In genomic region chr4:155490990-155491504, GRCm38 (mm10) we compare ENCODE assay signal across 8 mouse cellular contexts. TPM values are rescaled to one million over a fixed set of nuclear protein-coding genes. Genes with fewer than 3 reads are reported as not detected.
DNase-seq lines count a peak whose midpoint lies in the region; ATAC-seq and TF ChIP-seq lines count a peak whose summit lies in the region.

Gene Gnb1 (plus strand): TSS chr4:155491361.

- DNase-seq in cerebellum, adult 11 months, result peak; percentile 93
- peak; percentile 83 for DNase-seq in heart, postnatal 25 days (ENCODE audit: low spot score)
- DNase-seq in layer of hippocampus, adult 18-20 months (ENCODE audit: low spot score in 2 of 2), result peak; percentile 85 to 95
- DNase-seq in lung, adult 2 months, result peak; percentile 94
- peak; percentile 76 to 82 for DNase-seq in thymus, adult 18-20 months

- H3K4me3 ChIP-seq in ES-Bruce4 (ENCODE audit: low read depth, low read length), result peak within 1 kb of the TSS; percentile 99
- peak within 1 kb of the TSS; percentile 98 for H3K4me3 ChIP-seq in forebrain, embryonic 15.5 days
- H3K4me3 ChIP-seq in lung, adult 2 months (replicated peaks; ENCODE audit: extremely low read depth, low read depth, low read length), result peak within 1 kb of the TSS; percentile 77

- no peak for TF ChIP-seq CTCF in ES-Bruce4 (IDR thresholded peaks at IDR 0.05; ENCODE audit: low read depth, low read length)
- TF ChIP-seq CTCF in lung, adult 2 months (IDR thresholded peaks at IDR 0.05; ENCODE audit: insufficient read depth, low read length), result no peak

- no peak for TF ChIP-seq POLR2A in ES-Bruce4 (IDR thresholded peaks at IDR 0.05; ENCODE audit: insufficient read depth, low read length)
- TF ChIP-seq POLR2A in lung, adult 2 months (IDR thresholded peaks at IDR 0.05; ENCODE audit: borderline replicate concordance, extremely low read depth, low read depth, low read length), result 0 out of 2 replicates have a peak, but pooled peaks have one; percentile 24

- H3K36me3 ChIP-seq in ES-Bruce4 (ENCODE audit: control insufficient read depth, insufficient read depth, low read length, poor library complexity, severe bottlenecking), result no peaks in the 10 kb centered on the region; the same call in 1 of the 2 replicates
- no peaks in the 10 kb centered on the region for H3K36me3 ChIP-seq in forebrain, embryonic 15.5 days

- no peaks in the 10 kb centered on the region for H3K4me1 ChIP-seq in ES-Bruce4 (ENCODE audit: control insufficient read depth, insufficient read depth, low read length)
- H3K4me1 ChIP-seq in forebrain, embryonic 15.5 days, result peaks cover 53% of the 10 kb centered on the region
- H3K4me1 ChIP-seq in lung, adult 2 months (ENCODE audit: control insufficient read depth, insufficient read depth, low read length), result peaks cover 41% of the 10 kb centered on the region

- no peak for TF ChIP-seq EP300 in ES-Bruce4 (IDR thresholded peaks at IDR 0.05; ENCODE audit: insufficient read depth, low read depth, low read length)

- peak; percentile 80 for ATAC-seq in forebrain, embryonic 15.5 days (replicated peaks)
- peak; percentile 76 for ATAC-seq in neutrophil, adult 5-6 weeks (ENCODE audit: extremely low read depth, insufficient number of reproducible peaks, low FRiP score, poor library complexity, severe bottlenecking)

- intact Hi-C loops in heart, postnatal 25 days (cut with DNase I), result loop anchor here (2.0 to 5.0 kb wide), 2 partner anchors 36 to 70 kb away; no protein-coding TSS in a partner anchor

- peak within 1 kb of the TSS; percentile 100 for H3K9ac ChIP-seq in ES-Bruce4 (ENCODE audit: low read depth, poor library complexity, severe bottlenecking)
- H3K9ac ChIP-seq in forebrain, embryonic 15.5 days (replicated peaks), result peak within 1 kb of the TSS; percentile 99

- no peaks in the 10 kb centered on the region for H3K9me3 ChIP-seq in ES-Bruce4 (replicated peaks; ENCODE audit: control insufficient read depth, insufficient read depth, low read length, poor library complexity, severe bottlenecking)
- H3K9me3 ChIP-seq in forebrain, embryonic 15.5 days, result no peaks in the 10 kb centered on the region

- under 1% methylated on average over 40 of the region's 60 CpGs for WGBS in forebrain, embryonic 15.5 days
- WGBS in lung, adult 2 months, result under 1% methylated on average over 56 of the region's 60 CpGs

- H3K27me3 ChIP-seq in ES-Bruce4 (ENCODE audit: control insufficient read depth, insufficient read depth, low read length, poor library complexity, severe bottlenecking), result no peaks in the 10 kb centered on the region
- H3K27me3 ChIP-seq in forebrain, embryonic 15.5 days, result no peaks in the 10 kb centered on the region

- H3K27ac ChIP-seq in ES-Bruce4 (ENCODE audit: insufficient read depth, low read length), result peak within 1 kb of the TSS; percentile 57; the same call in 1 of the 2 replicates
- H3K27ac ChIP-seq in forebrain, embryonic 15.5 days (replicated peaks), result peak within 1 kb of the TSS; percentile 95

- peak within 1 kb of the TSS; percentile 69 for H3K4me2 ChIP-seq in forebrain, embryonic 15.5 days (replicated peaks)

RNA-seq across cellular contexts. Expression of gene Gnb1, which starts in this region (rescaled TPM):
- polyA plus RNA-seq in ES-Bruce4 (2011; ENCODE audit: insufficient read depth, insufficient read length, low read depth, missing spikeins), result 534 and 541 TPM in 2 replicates
- polyA plus RNA-seq in forebrain, embryonic 15.5 days (2015; fragmentation: Nextera tagmentation; extraction: Ambion mirVana), result 1,112 and 1,114 TPM in 2 replicates
- total RNA-seq in heart, postnatal 25 days (2021), result 100 to 1,000 TPM; 166 to 196 TPM
- total RNA-seq in layer of hippocampus, adult 18-20 months (2021), result 100 to 1,000 TPM; 690 to 729 TPM
- polyA plus RNA-seq in lung, adult 2 months (2012; rRNA removed), result 683 and 872 TPM in 2 replicates
- 120 and 143 TPM in 2 replicates for total RNA-seq in neutrophil, adult 5-6 weeks (2017)

Comparison
In these comparisons a context has a peak if more than half of its experiments do, and no peak if none do; other contexts are left out.
1. Peak in every context shown above with its lines: DNase-seq, ATAC-seq, H3K4me3 ChIP-seq and H3K27ac ChIP-seq.